Mouse (Mus musculus): ENCODE measurements around the gene Ppia. TPM values are rescaled to one million over a fixed set of nuclear protein-coding genes. Genes with fewer than 3 reads are reported as not detected.

The Ppia gene
- 3,603 and 3,967 TPM in 2 replicates for polyA plus RNA-seq (2012; rRNA removed)

GRCm38 (mm10) chr11:6414751-6415550 lies at the start of gene Ppia:
Ppia (plus strand) TSS chr11:6415443.

GRCm38 (mm10) chr11:6388726-6389413 lies 26.4 kb upstream of the Ppia start, which contains the start of gene Zmiz2:
Zmiz2 (plus strand) TSS chr11:6389074.

GRCm38 (mm10) chr11:6444077-6444853 lies 29.0 kb downstream of the Ppia start, which contains the start of gene H2afv:
H2afv (minus strand) TSS chr11:6444443.

Other genes starting within 250 kb of the Ppia start
- 0.13 and 0.34 TPM in 2 replicates for gene A730071L15Rik, start 215.4 kb upstream of the Ppia start, polyA plus RNA-seq (2012; rRNA removed)
- 49.4 and 50.8 TPM in 2 replicates for gene Nudcd3, start 215.0 kb upstream of the Ppia start, polyA plus RNA-seq (2012; rRNA removed)
- 0.07 and 0.09 TPM in 2 replicates for gene Npc1l1, start 185.3 kb upstream of the Ppia start, polyA plus RNA-seq (2012; rRNA removed)
- gene Ddx56, start 147.7 kb upstream of the Ppia start, polyA plus RNA-seq (2012; rRNA removed): 56.3 and 62.0 TPM in 2 replicates
- 114 and 130 TPM in 2 replicates for gene Tmed4, start 140.6 kb upstream of the Ppia start, polyA plus RNA-seq (2012; rRNA removed)
- 48.8 and 61.6 TPM in 2 replicates for gene Ogdh, start 123.8 kb upstream of the Ppia start, polyA plus RNA-seq (2012; rRNA removed)
- 42.8 and 57.0 TPM in 2 replicates for gene Zmiz2, start 26.4 kb upstream of the Ppia start, polyA plus RNA-seq (2012; rRNA removed)
- 491 and 846 TPM in 2 replicates for gene H2afv, start 29.0 kb downstream of the Ppia start, polyA plus RNA-seq (2012; rRNA removed)
- gene Purb, start 60.5 kb downstream of the Ppia start, polyA plus RNA-seq (2012; rRNA removed): 14.3 and 20.2 TPM in 2 replicates
- 1.1 TPM in 2 replicates for gene Myo1g, start 105.5 kb downstream of the Ppia start, polyA plus RNA-seq (2012; rRNA removed)
- gene Ccm2, start 131.4 kb downstream of the Ppia start, polyA plus RNA-seq (2012; rRNA removed): 49.6 and 82.5 TPM in 2 replicates
- 34.7 and 73.7 TPM in 2 replicates for gene Nacad, start 190.6 kb downstream of the Ppia start, polyA plus RNA-seq (2012; rRNA removed)
- 96.0 and 96.3 TPM in 2 replicates for gene Tbrg4, start 210.6 kb downstream of the Ppia start, polyA plus RNA-seq (2012; rRNA removed)
- gene Wap, start 223.2 kb downstream of the Ppia start, polyA plus RNA-seq (2012; rRNA removed): not detected in 2 replicates
- 3.4 and 7.6 TPM in 2 replicates for gene Ramp3, start 243.1 kb downstream of the Ppia start, polyA plus RNA-seq (2012; rRNA removed)